Mouse (Mus musculus) E14TG2a.4 (cell line): ENCODE data around the gene Rbm34.

Experiments used
- CTCF ChIP-seq: conservative IDR thresholded peaks from 2 replicates; pipeline ENCODE4 v1.5.1; 2014; ENCODE audit warnings: low read length
- NANOG ChIP-seq: IDR thresholded peaks from 2 replicates; pipeline ENCODE4 v1.6.1; 2014; ENCODE audit warnings: borderline replicate concordance, low read length, mixed read lengths

GRCm38 (mm10) chr8:126903224-126903895, 67.5 kb downstream of the Rbm34 start:
- TF ChIP-seq CTCF (no peak), NANOG (no peak)
